ENCODE assay signal across 8 mouse cellular contexts in genomic region chr6:137560358-137560859, GRCm38 (mm10).
DNase-seq lines count a peak whose midpoint lies in the region; ATAC-seq and TF ChIP-seq lines count a peak whose summit lies in the region.

No protein-coding gene starts in this region.

- H3K4me2 ChIP-seq in forebrain, embryonic 15.5 days (replicated peaks), result no peak overlapping the region
- peak overlapping the region; percentile 38 for H3K4me2 ChIP-seq in embryonic facial prominence, embryonic 14.5 days (ENCODE audit: low read depth, low read length)
- 0 out of 2 replicates have a peak overlapping the region, but pooled peaks have one; percentile 3 for H3K4me2 ChIP-seq in heart, embryonic 16.5 days (ENCODE audit: low read depth, low read length)

- no peak for DNase-seq in forebrain, embryonic 10.5 days (ENCODE audit: extremely low spot score, low spot score)
- DNase-seq in embryonic facial prominence, embryonic 14.5 days (ENCODE audit: low spot score), result peak; percentile 91
- no peak for DNase-seq in limb, embryonic 10.5 days (ENCODE audit: low spot score)
- no peak for DNase-seq in frontal cortex, postnatal 25 days (ENCODE audit: low spot score in 2 of 2)
- DNase-seq in spleen, postnatal 4 days (ENCODE audit: low spot score in 2 of 2), result no peak

- WGBS in forebrain, embryonic 10.5 days, result 43% methylated on average over 12 of the region's 12 CpGs
- WGBS in forebrain, embryonic 15.5 days, result 39% methylated on average over 12 of the region's 12 CpGs
- WGBS in embryonic facial prominence, embryonic 14.5 days, result 17% methylated on average over 12 of the region's 12 CpGs
- WGBS in heart, embryonic 16.5 days, result 39% methylated on average over 12 of the region's 12 CpGs
- 62% methylated on average over 12 of the region's 12 CpGs for WGBS in limb, embryonic 10.5 days
- WGBS in small intestine, adult 2 months, result 23% methylated on average over 12 of the region's 12 CpGs

- no peak for ATAC-seq in forebrain, embryonic 15.5 days (replicated peaks)
- ATAC-seq in embryonic facial prominence, embryonic 14.5 days (ENCODE audit: low read depth), result peak; percentile 91
- ATAC-seq in heart, embryonic 16.5 days (replicated peaks; ENCODE audit: extremely low read depth, insufficient read depth, low FRiP score), result no peak; the same call in 1 of the 2 replicates

- no peak overlapping the region for H3K9ac ChIP-seq in forebrain, embryonic 15.5 days (replicated peaks)
- no peak overlapping the region; the same call in 1 of the 2 replicates for H3K9ac ChIP-seq in embryonic facial prominence, embryonic 14.5 days (ENCODE audit: low read depth, low read length)
- no peak overlapping the region for H3K9ac ChIP-seq in heart, embryonic 16.5 days (ENCODE audit: low read length)

- H3K27ac ChIP-seq in forebrain, embryonic 10.5 days, result peak overlapping the region; percentile 26; the same call in 1 of the 2 replicates
- H3K27ac ChIP-seq in forebrain, embryonic 15.5 days (replicated peaks), result no peak overlapping the region
- peak overlapping the region; percentile 61 for H3K27ac ChIP-seq in embryonic facial prominence, embryonic 14.5 days (replicated peaks; ENCODE audit: low read depth, low read length)
- H3K27ac ChIP-seq in heart, embryonic 16.5 days (ENCODE audit: low read length), result peak overlapping the region; percentile 30
- H3K27ac ChIP-seq in limb, embryonic 10.5 days, result peak overlapping the region; percentile 14; the same call in 1 of the 2 replicates
- H3K27ac ChIP-seq in small intestine, adult 2 months (ENCODE audit: insufficient read depth, low read depth, low read length), result peak overlapping the region; percentile 48

- no peaks in the 10 kb centered on the region for H3K27me3 ChIP-seq in forebrain, embryonic 10.5 days (ENCODE audit: poor library complexity, severe bottlenecking)
- H3K27me3 ChIP-seq in forebrain, embryonic 15.5 days, result no peaks in the 10 kb centered on the region
- no peaks in the 10 kb centered on the region for H3K27me3 ChIP-seq in embryonic facial prominence, embryonic 14.5 days (replicated peaks; ENCODE audit: control insufficient read depth, insufficient read depth, low read length)
- H3K27me3 ChIP-seq in heart, embryonic 16.5 days (ENCODE audit: control insufficient read depth, insufficient read depth, low read length), result no peaks in the 10 kb centered on the region
- no peaks in the 10 kb centered on the region for H3K27me3 ChIP-seq in limb, embryonic 10.5 days (ENCODE audit: low read depth, poor library complexity, severe bottlenecking)
- no peaks in the 10 kb centered on the region for H3K27me3 ChIP-seq in small intestine, adult 2 months (ENCODE audit: control insufficient read depth, insufficient read depth, low read length)

- H3K4me3 ChIP-seq in forebrain, embryonic 10.5 days, result no peak overlapping the region
- no peak overlapping the region for H3K4me3 ChIP-seq in forebrain, embryonic 15.5 days
- H3K4me3 ChIP-seq in embryonic facial prominence, embryonic 14.5 days (ENCODE audit: low read depth, low read length), result no peak overlapping the region
- H3K4me3 ChIP-seq in heart, embryonic 16.5 days (ENCODE audit: low read length), result no peak overlapping the region
- no peak overlapping the region for H3K4me3 ChIP-seq in limb, embryonic 10.5 days
- H3K4me3 ChIP-seq in small intestine, adult 2 months (ENCODE audit: low read depth, low read length), result no peak overlapping the region

- no peak for TF ChIP-seq CTCF in small intestine, adult 2 months (IDR thresholded peaks at IDR 0.05; ENCODE audit: extremely low read depth, insufficient read length, insufficient replicate concordance, low read depth, low read length)

- peaks cover 11% of the 10 kb centered on the region for H3K4me1 ChIP-seq in forebrain, embryonic 10.5 days
- peaks cover 5% of the 10 kb centered on the region; the same call in 1 of the 2 replicates for H3K4me1 ChIP-seq in forebrain, embryonic 15.5 days
- peaks cover 17% of the 10 kb centered on the region for H3K4me1 ChIP-seq in embryonic facial prominence, embryonic 14.5 days (ENCODE audit: control insufficient read depth, insufficient read depth, low read length)
- peaks cover 28% of the 10 kb centered on the region for H3K4me1 ChIP-seq in heart, embryonic 16.5 days (ENCODE audit: control insufficient read depth, insufficient read depth, low read length)
- H3K4me1 ChIP-seq in limb, embryonic 10.5 days, result 0 out of 2 replicates have a peak, but pooled peaks cover 4% of the 10 kb centered on the region
- H3K4me1 ChIP-seq in small intestine, adult 2 months (ENCODE audit: control insufficient read depth, insufficient read depth, insufficient read length, low read length), result peaks cover 36% of the 10 kb centered on the region

- no peaks in the 10 kb centered on the region for H3K36me3 ChIP-seq in forebrain, embryonic 10.5 days (replicated peaks)
- H3K36me3 ChIP-seq in forebrain, embryonic 15.5 days, result no peaks in the 10 kb centered on the region
- H3K36me3 ChIP-seq in embryonic facial prominence, embryonic 14.5 days (ENCODE audit: control insufficient read depth, insufficient read depth, low read length), result no peaks in the 10 kb centered on the region
- H3K36me3 ChIP-seq in heart, embryonic 16.5 days (ENCODE audit: control insufficient read depth, insufficient read depth), result no peaks in the 10 kb centered on the region
- H3K36me3 ChIP-seq in limb, embryonic 10.5 days, result no peaks in the 10 kb centered on the region
- H3K36me3 ChIP-seq in small intestine, adult 2 months (ENCODE audit: control insufficient read depth, insufficient read depth, low read length), result peaks cover 28% of the 10 kb centered on the region

- H3K9me3 ChIP-seq in forebrain, embryonic 10.5 days, result no peaks in the 10 kb centered on the region
- H3K9me3 ChIP-seq in forebrain, embryonic 15.5 days, result no peaks in the 10 kb centered on the region
- no peaks in the 10 kb centered on the region for H3K9me3 ChIP-seq in embryonic facial prominence, embryonic 14.5 days (ENCODE audit: control insufficient read depth, low read length)
- no peaks in the 10 kb centered on the region for H3K9me3 ChIP-seq in heart, embryonic 16.5 days (replicated peaks; ENCODE audit: control insufficient read depth, low read length)
- H3K9me3 ChIP-seq in limb, embryonic 10.5 days (replicated peaks), result no peaks in the 10 kb centered on the region

- TF ChIP-seq POLR2A in small intestine, adult 2 months (IDR thresholded peaks at IDR 0.05; ENCODE audit: low read depth, low read length), result no peak
